Mouse (Mus musculus): ENCODE measurements around the gene Oas1f. TPM values are rescaled to one million over a fixed set of nuclear protein-coding genes. Genes with fewer than 3 reads are reported as not detected.
"Not testable (repeated sequence)": the region's sequence is repeated elsewhere in the genome, so short reads cannot be mapped to it uniquely, and the experiment has no call there.

The Oas1f gene
- polyA plus RNA-seq, 1 experiment from 2014 or later = not detected

- not testable (repeated sequence) for H3K27ac ChIP-seq; ATAC-seq; H3K27me3 ChIP-seq (replicated peaks); H3K4me3 ChIP-seq (replicated peaks); H3K4me1 ChIP-seq (replicated peaks); H3K9me3 ChIP-seq; H3K4me2 ChIP-seq (replicated peaks); H3K9ac ChIP-seq; H3K36me3 ChIP-seq
- WGBS = 65% methylated on average over 2 of the region's 2 CpGs
Measured at GRCm38 (mm10) chr5:120878803-120879202, 31.6 kb downstream of the Oas1f start.

GRCm38 (mm10) chr5:120881681-120882080 is 34.5 kb downstream of the Oas1f start:
- not testable (repeated sequence) for H3K9me3 ChIP-seq; H3K27ac ChIP-seq; H3K4me1 ChIP-seq (replicated peaks); ATAC-seq; H3K27me3 ChIP-seq (replicated peaks); H3K4me2 ChIP-seq (replicated peaks); H3K9ac ChIP-seq; H3K36me3 ChIP-seq; H3K4me3 ChIP-seq (replicated peaks)
- WGBS = 90% methylated on average over 6 of the region's 6 CpGs

GRCm38 (mm10) chr5:120887413-120887812 is 40.2 kb downstream of the Oas1f start, which contains the start of gene Oas1g:
TSS of gene Oas1g (minus strand) at chr5:120887613.
- H3K4me2 ChIP-seq (replicated peaks) = 0 out of 2 replicates have a peak within 1 kb of the TSS, but pooled peaks have one; percentile 19
- 25% methylated on average over 6 of the region's 9 CpGs for WGBS
- not testable (repeated sequence) for H3K4me3 ChIP-seq (replicated peaks)

GRCm38 (mm10) chr5:120887831-120888230 is 40.7 kb downstream of the Oas1f start:
- no peak overlapping the region for H3K4me2 ChIP-seq (replicated peaks)
- H3K36me3 ChIP-seq = no peaks in the 10 kb centered on the region
- H3K27ac ChIP-seq = no peak overlapping the region
- H3K9me3 ChIP-seq = no peaks in the 10 kb centered on the region
- WGBS = 46% methylated on average over 6 of the region's 6 CpGs
- H3K27me3 ChIP-seq (replicated peaks) = no peaks in the 10 kb centered on the region
- H3K4me1 ChIP-seq (replicated peaks) = no peaks in the 10 kb centered on the region
- no peak overlapping the region for H3K9ac ChIP-seq
- ATAC-seq = no peak
- H3K4me3 ChIP-seq (replicated peaks) = no peak overlapping the region

More at GRCm38 (mm10) chr5:120887413-120887812, 40.2 kb downstream of the Oas1f start, which contains the start of gene Oas1g:
- H3K4me1 ChIP-seq (replicated peaks); H3K36me3 ChIP-seq; H3K9me3 ChIP-seq; H3K27ac ChIP-seq; H3K27me3 ChIP-seq (replicated peaks); H3K9ac ChIP-seq: not testable (repeated sequence)
- ATAC-seq = peak; percentile 87

GRCm38 (mm10) chr5:120888294-120888815 is 41.2 kb downstream of the Oas1f start:
- ATAC-seq; H3K4me1 ChIP-seq (replicated peaks); H3K36me3 ChIP-seq; H3K27ac ChIP-seq; H3K9ac ChIP-seq; H3K4me2 ChIP-seq (replicated peaks); H3K27me3 ChIP-seq (replicated peaks); H3K9me3 ChIP-seq; H3K4me3 ChIP-seq (replicated peaks): not testable (repeated sequence)
- 43% methylated on average over 4 of the region's 4 CpGs for WGBS

- WGBS = 80% methylated on average over 2 of the region's 2 CpGs
Measured at GRCm38 (mm10) chr5:120890026-120890425, 42.9 kb downstream of the Oas1f start.

GRCm38 (mm10) chr5:120890991-120891390 is 43.8 kb downstream of the Oas1f start:
- 58% methylated on average over 3 of the region's 3 CpGs for WGBS

More at GRCm38 (mm10) chr5:120890026-120890425, 42.9 kb downstream of the Oas1f start:
- Histone ChIP-seq H3K36me3 (no peaks in the 10 kb centered on the region), H3K4me2 (replicated peaks) (no peak overlapping the region), H3K4me1 (replicated peaks) (no peaks in the 10 kb centered on the region), H3K9ac (no peak overlapping the region), H3K4me3 (replicated peaks) (no peak overlapping the region), H3K27me3 (replicated peaks) (no peaks in the 10 kb centered on the region), H3K27ac (no peak overlapping the region), H3K9me3 (no peaks in the 10 kb centered on the region)
- no peak for ATAC-seq

GRCm38 (mm10) chr5:120891566-120892242 is 44.5 kb downstream of the Oas1f start:
- not testable (repeated sequence) for H3K27me3 ChIP-seq (replicated peaks)

More at GRCm38 (mm10) chr5:120890991-120891390, 43.8 kb downstream of the Oas1f start:
- no peak for ATAC-seq
- no peaks in the 10 kb centered on the region for H3K4me1 ChIP-seq (replicated peaks)
- no peaks in the 10 kb centered on the region for H3K27me3 ChIP-seq (replicated peaks)
- H3K9me3 ChIP-seq = no peaks in the 10 kb centered on the region
- H3K27ac ChIP-seq = no peak overlapping the region
- no peak overlapping the region for H3K4me3 ChIP-seq (replicated peaks)
- H3K36me3 ChIP-seq = no peaks in the 10 kb centered on the region
- no peak overlapping the region for H3K9ac ChIP-seq
- H3K4me2 ChIP-seq (replicated peaks) = no peak overlapping the region

GRCm38 (mm10) chr5:120892243-120892660 is 45.1 kb downstream of the Oas1f start:
- 54% methylated on average over 2 of the region's 2 CpGs for WGBS
- Histone ChIP-seq H3K4me1 (replicated peaks) (no peaks in the 10 kb centered on the region), H3K4me3 (replicated peaks) (no peak overlapping the region), H3K9me3 (no peaks in the 10 kb centered on the region), H3K4me2 (replicated peaks) (no peak overlapping the region), H3K36me3 (no peaks in the 10 kb centered on the region), H3K9ac (no peak overlapping the region), H3K27ac (no peak overlapping the region), H3K27me3 (replicated peaks) (no peaks in the 10 kb centered on the region)
- ATAC-seq = no peak

More at GRCm38 (mm10) chr5:120891566-120892242, 44.5 kb downstream of the Oas1f start:
- WGBS = 85% methylated on average over 2 of the region's 2 CpGs
- not testable (repeated sequence) for H3K27ac ChIP-seq; H3K4me2 ChIP-seq (replicated peaks); H3K4me3 ChIP-seq (replicated peaks); H3K4me1 ChIP-seq (replicated peaks); H3K9ac ChIP-seq; ATAC-seq; H3K9me3 ChIP-seq; H3K36me3 ChIP-seq

GRCm38 (mm10) chr5:120893866-120894265 is 46.7 kb downstream of the Oas1f start:
- not testable (repeated sequence) for H3K36me3 ChIP-seq; H3K27me3 ChIP-seq (replicated peaks); H3K9ac ChIP-seq; H3K4me3 ChIP-seq (replicated peaks); H3K4me1 ChIP-seq (replicated peaks); H3K9me3 ChIP-seq; H3K27ac ChIP-seq; ATAC-seq; H3K4me2 ChIP-seq (replicated peaks)
- 92% methylated on average over 4 of the region's 4 CpGs for WGBS

- H3K27me3 ChIP-seq (replicated peaks); H3K36me3 ChIP-seq; H3K27ac ChIP-seq; H3K9me3 ChIP-seq; H3K4me1 ChIP-seq (replicated peaks); H3K9ac ChIP-seq; ATAC-seq; H3K4me2 ChIP-seq (replicated peaks); H3K4me3 ChIP-seq (replicated peaks): not testable (repeated sequence)
- WGBS = 84% methylated on average over 2 of the region's 2 CpGs
Measured at GRCm38 (mm10) chr5:120894692-120895091, 47.5 kb downstream of the Oas1f start.

GRCm38 (mm10) chr5:120895231-120895900 is 48.2 kb downstream of the Oas1f start:
- H3K36me3 ChIP-seq = no peaks in the 10 kb centered on the region
- H3K4me2 ChIP-seq (replicated peaks) = no peak overlapping the region
- H3K27ac ChIP-seq = no peak overlapping the region
- no peaks in the 10 kb centered on the region for H3K9me3 ChIP-seq
- 85% methylated on average over 11 of the region's 11 CpGs for WGBS
- no peaks in the 10 kb centered on the region for H3K27me3 ChIP-seq (replicated peaks)
- H3K4me3 ChIP-seq (replicated peaks) = no peak overlapping the region
- no peak overlapping the region for H3K9ac ChIP-seq
- ATAC-seq = no peak
- H3K4me1 ChIP-seq (replicated peaks) = no peaks in the 10 kb centered on the region
